Mouse (Mus musculus): ENCODE results near the gene Olfr803.

DNA sequence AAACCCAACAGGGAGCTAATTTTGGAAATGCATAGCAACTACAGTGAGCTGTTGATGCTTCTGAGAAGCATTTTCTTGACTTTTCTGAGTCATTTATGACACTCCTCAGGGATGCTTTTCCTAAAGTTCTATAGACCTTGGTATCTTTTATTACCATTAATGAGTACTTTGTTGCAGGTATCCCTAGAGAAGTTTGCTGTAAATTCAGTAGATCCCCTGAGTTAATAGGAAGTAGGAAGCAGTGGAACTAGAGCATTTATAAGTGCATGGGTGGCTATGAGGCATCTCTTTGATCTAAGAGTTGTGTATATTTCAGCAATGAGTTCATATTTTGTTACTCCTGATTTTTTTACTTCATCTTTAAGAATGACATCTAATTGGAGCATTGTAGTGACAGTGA, 8.8 kb upstream of the Olfr803 start, which contains the start of gene Olfr804:
- no peak for TF ChIP-seq POLR2A (IDR thresholded peaks at IDR 0.05; ENCODE audit: borderline replicate concordance, low read depth, low read length)
- TF ChIP-seq CTCF (IDR thresholded peaks at IDR 0.05; ENCODE audit: low read depth, low read length) = no peak
